Comparison of ENCODE assay signal across 8 mouse cellular contexts in the genomic region with DNA sequence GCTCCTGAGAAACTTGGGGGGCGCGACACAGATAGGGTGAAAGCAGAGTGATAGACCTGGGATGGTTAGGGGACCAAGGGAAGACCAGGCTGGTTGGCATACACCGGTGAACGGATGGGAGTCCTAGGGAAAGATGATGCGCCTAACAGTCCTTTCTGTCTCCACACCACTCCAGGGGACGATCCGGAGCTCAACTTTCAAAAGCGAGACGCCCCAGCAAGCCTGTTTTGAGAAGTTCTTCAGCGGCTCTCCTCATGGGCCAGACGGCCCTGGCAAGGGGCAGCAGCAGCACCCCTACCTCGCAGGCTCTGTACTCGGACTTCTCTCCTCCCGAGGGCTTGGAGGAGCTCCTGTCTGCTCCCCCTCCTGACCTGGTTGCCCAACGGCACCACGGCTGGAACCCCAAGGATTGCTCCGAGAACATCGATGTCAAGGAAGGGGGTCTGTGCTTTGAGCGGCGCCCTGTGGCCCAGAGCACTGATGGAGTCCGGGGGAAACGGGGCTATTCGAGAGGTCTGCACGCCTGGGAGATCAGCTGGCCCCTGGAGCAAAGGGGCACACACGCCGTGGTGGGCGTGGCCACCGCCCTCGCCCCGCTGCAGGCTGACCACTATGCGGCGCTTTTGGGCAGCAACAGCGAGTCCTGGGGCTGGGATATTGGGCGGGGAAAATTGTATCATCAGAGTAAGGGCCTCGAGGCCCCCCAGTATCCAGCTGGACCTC. TPM values are rescaled to one million over a fixed set of nuclear protein-coding genes. Genes with fewer than 3 reads are reported as not detected.
A peak's percentile ranks its signal among the peaks of the same experiment; 100 is the strongest.
DNase-seq lines count a peak whose midpoint lies in the region; ATAC-seq lines count a peak whose summit lies in the region.

No protein-coding gene starts in this region.

- intact Hi-C loops in left cerebral cortex, postnatal 25 days (cut with DNase I), result loop anchor here (1.0 kb wide), 1 partner anchor 40 kb away; the partner anchor contains the start of gene Eno2

- H3K4me3 ChIP-seq in hindbrain, embryonic 14.5 days (replicated peaks; ENCODE audit: low read length), result peak overlapping the region; percentile 44

- H3K4me2 ChIP-seq in hindbrain, embryonic 14.5 days (replicated peaks), result peak overlapping the region; percentile 69

- no peaks in the 10 kb centered on the region for H3K9me3 ChIP-seq in hindbrain, embryonic 14.5 days (ENCODE audit: control insufficient read depth, low read length)

- peaks cover 38% of the 10 kb centered on the region for H3K4me1 ChIP-seq in hindbrain, embryonic 14.5 days (replicated peaks; ENCODE audit: control insufficient read depth, insufficient read depth, low read length)

- peaks cover 20% of the 10 kb centered on the region for H3K36me3 ChIP-seq in hindbrain, embryonic 14.5 days (replicated peaks; ENCODE audit: control insufficient read depth, insufficient read depth)

- H3K27me3 ChIP-seq in hindbrain, embryonic 14.5 days (ENCODE audit: control insufficient read depth, insufficient read depth, low read length), result no peaks in the 10 kb centered on the region

- peak overlapping the region; percentile 57 for H3K9ac ChIP-seq in hindbrain, embryonic 14.5 days

- peak; percentile 48 for DNase-seq in ZHBTc4 (ENCODE audit: low read depth, low spot score)
- DNase-seq in cerebellum, postnatal 10 days, result peak; percentile 90 to 92
- DNase-seq in gastrocnemius, adult 18-20 months (ENCODE audit: low spot score), result peak; percentile 87
- peak; percentile 77 for DNase-seq in hindbrain, embryonic 14.5 days (ENCODE audit: low spot score)
- peak; percentile 65 to 67 for DNase-seq in left cerebral cortex, postnatal 25 days (ENCODE audit: low spot score in 2 of 2)
- peak; percentile 70 for DNase-seq in right cerebral cortex, postnatal 14 days
- peak; percentile 79 to 84 for DNase-seq in urinary bladder, postnatal 4 days (ENCODE audit: low spot score in 2 of 2)

- ATAC-seq in hindbrain, embryonic 14.5 days (ENCODE audit: low FRiP score), result 0 out of 2 replicates have a peak, but pooled peaks have one; percentile 7
- peak; percentile 36 for ATAC-seq in megakaryocyte progenitor cell, adult 5-6 weeks (replicated peaks; ENCODE audit: poor library complexity)

- under 1% methylated on average over 35 of the region's 35 CpGs for WGBS in hindbrain, embryonic 14.5 days

- H3K27ac ChIP-seq in hindbrain, embryonic 14.5 days, result peak overlapping the region; percentile 70

RNA-seq across cellular contexts. Expression of gene Spsb2, which starts 0.8 kb away (rescaled TPM):
- total RNA-seq in gastrocnemius, adult 18-20 months (2021), result 1 to 10 TPM; 2.2 to 5.3 TPM
- 5.2 and 6.6 TPM in 2 replicates for polyA plus RNA-seq in hindbrain, embryonic 14.5 days (2014; fragmentation: Nextera tagmentation; extraction: Ambion mirVana)
- total RNA-seq in left cerebral cortex, postnatal 25 days (2021), result 1 to 10 TPM; 4.4 to 5.2 TPM
- 1.6 and 2.2 TPM in 2 replicates for total RNA-seq in megakaryocyte progenitor cell, adult 5-6 weeks (2015)
- total RNA-seq in megakaryocyte progenitor cell, adult 5-6 weeks (2017), result 6.0 and 9.0 TPM in 2 replicates

RNA-seq across cellular contexts. Expression of gene Tpi1, which starts 4.9 kb away (rescaled TPM):
- 1,000 to 10,000 TPM; 2,056 to 2,236 TPM for total RNA-seq in gastrocnemius, adult 18-20 months (2021)
- 413 and 474 TPM in 2 replicates for polyA plus RNA-seq in hindbrain, embryonic 14.5 days (2014; fragmentation: Nextera tagmentation; extraction: Ambion mirVana)
- total RNA-seq in left cerebral cortex, postnatal 25 days (2021), result 100 to 1,000 TPM; 739 to 808 TPM
- total RNA-seq in megakaryocyte progenitor cell, adult 5-6 weeks (2015), result 279 and 298 TPM in 2 replicates
- 240 and 287 TPM in 2 replicates for total RNA-seq in megakaryocyte progenitor cell, adult 5-6 weeks (2017)

RNA-seq across cellular contexts. Expression of gene Usp5, which starts 20.1 kb away (rescaled TPM):
- 10 to 100 TPM; 39.9 to 50.1 TPM for total RNA-seq in gastrocnemius, adult 18-20 months (2021)
- polyA plus RNA-seq in hindbrain, embryonic 14.5 days (2014; fragmentation: Nextera tagmentation; extraction: Ambion mirVana), result 180 and 182 TPM in 2 replicates
- total RNA-seq in left cerebral cortex, postnatal 25 days (2021), result 100 to 1,000 TPM; 176 to 177 TPM
- total RNA-seq in megakaryocyte progenitor cell, adult 5-6 weeks (2015), result 42.0 and 46.7 TPM in 2 replicates
- 86.1 and 87.7 TPM in 2 replicates for total RNA-seq in megakaryocyte progenitor cell, adult 5-6 weeks (2017)

RNA-seq across cellular contexts. Expression of gene Cdca3, which starts 20.1 kb away (rescaled TPM):
- total RNA-seq in gastrocnemius, adult 18-20 months (2021), result under 1 TPM; 0.25 to 0.55 TPM
- 29.3 and 36.2 TPM in 2 replicates for polyA plus RNA-seq in hindbrain, embryonic 14.5 days (2014; fragmentation: Nextera tagmentation; extraction: Ambion mirVana)
- 1 to 10 TPM in 1 of 2 experiments, under 1 TPM in 1; 0.50 to 1.1 TPM for total RNA-seq in left cerebral cortex, postnatal 25 days (2021)
- 130 and 145 TPM in 2 replicates for total RNA-seq in megakaryocyte progenitor cell, adult 5-6 weeks (2015)
- 149 and 159 TPM in 2 replicates for total RNA-seq in megakaryocyte progenitor cell, adult 5-6 weeks (2017)

RNA-seq across cellular contexts. Expression of gene Lrrc23, which starts 29.7 kb away (rescaled TPM):
- total RNA-seq in gastrocnemius, adult 18-20 months (2021), result under 1 TPM in 1 of 2 experiments, not detected in 1; 0.31 TPM
- polyA plus RNA-seq in hindbrain, embryonic 14.5 days (2014; fragmentation: Nextera tagmentation; extraction: Ambion mirVana), result 3.7 and 6.4 TPM in 2 replicates
- total RNA-seq in left cerebral cortex, postnatal 25 days (2021), result 1 to 10 TPM; 1.5 to 1.9 TPM
- total RNA-seq in megakaryocyte progenitor cell, adult 5-6 weeks (2015), result not detected in 2 replicates
- total RNA-seq in megakaryocyte progenitor cell, adult 5-6 weeks (2017), result 0.17 TPM in 1 of 2 replicates, not detected in the other

Comparison
In these comparisons a context has a peak if more than half of its experiments do, and no peak if none do; other contexts are left out.
1. Peak in every context shown above with its lines: DNase-seq, ATAC-seq, H3K4me3 ChIP-seq and H3K27ac ChIP-seq.